Mouse (Mus musculus) olfactory bulb, adult 2 months (tissue): ENCODE data around the gene Tmem8b.

Experiments
- CTCF ChIP-seq: fragments of 200-500 bp; IDR thresholded peaks from 2 replicates; pipeline ENCODE4 v1.5.1; 2012; ENCODE audit warnings: low read depth, mild to moderate bottlenecking, low read length, moderate library complexity; ENCODE audit not compliant: insufficient read depth
- POLR2A ChIP-seq: fragments of 200-500 bp; IDR thresholded peaks from 2 replicates; pipeline ENCODE4 v1.6.1; 2012; ENCODE audit warnings: mild to moderate bottlenecking, low read depth, low read length, moderate library complexity; ENCODE audit not compliant: insufficient read depth

GRCm38 (mm10) chr4:43653161-43654015 is 15.4 kb upstream of the Tmem8b start, which contains the start of gene Spag8:
- TF ChIP-seq CTCF (no peak), POLR2A (no peak)
